Mouse (Mus musculus) left cerebral cortex, adult 18-20 months (tissue): ENCODE results near the gene Bnc1. TPM values are rescaled to one million over a fixed set of nuclear protein-coding genes. Genes with fewer than 3 reads are reported as not detected.

Experiments used
- total RNA-seq, 2 experiments: library from RNA; stranded (reverse); gene quantifications; 2 replicates each; pipeline ENCODE4 v1.2.3; 2021

Gene Bnc1
- total RNA-seq, 2 experiments from 2014 or later = not detected

Other genes starting within 250 kb of the Bnc1 start
- gene Ramac, start 229.4 kb downstream of the Bnc1 start, total RNA-seq = 100 to 1,000 TPM in 1 of 2 experiments, 10 to 100 TPM in 1; 86.5 to 101 TPM
- 10 to 100 TPM; 23.6 to 28.1 TPM for gene 3110040N11Rik, start 202.8 kb downstream of the Bnc1 start, total RNA-seq
- 100 to 1,000 TPM; 125 to 129 TPM for gene Btbd1, start 162.9 kb downstream of the Bnc1 start, total RNA-seq
- not detected for gene Gm10160, start 136.5 kb downstream of the Bnc1 start, total RNA-seq
- gene Tm6sf1, start 133.3 kb downstream of the Bnc1 start, total RNA-seq = 10 to 100 TPM; 25.5 to 30.0 TPM
- 10 to 100 TPM; 79.9 to 83.2 TPM for gene Hdgfl3, start 57.8 kb downstream of the Bnc1 start, total RNA-seq
- gene Sh3gl3, start 181.5 kb upstream of the Bnc1 start, total RNA-seq = 10 to 100 TPM; 41.9 to 49.7 TPM